Mouse (Mus musculus): ENCODE measurements at regions not wholly inside any gene's neighbourhood (a gene's known extent, or its start where the extent isn't known, plus 50 kb on each side); places are given as distances from the start of the nearest gene placed in this dataset.

DNA sequence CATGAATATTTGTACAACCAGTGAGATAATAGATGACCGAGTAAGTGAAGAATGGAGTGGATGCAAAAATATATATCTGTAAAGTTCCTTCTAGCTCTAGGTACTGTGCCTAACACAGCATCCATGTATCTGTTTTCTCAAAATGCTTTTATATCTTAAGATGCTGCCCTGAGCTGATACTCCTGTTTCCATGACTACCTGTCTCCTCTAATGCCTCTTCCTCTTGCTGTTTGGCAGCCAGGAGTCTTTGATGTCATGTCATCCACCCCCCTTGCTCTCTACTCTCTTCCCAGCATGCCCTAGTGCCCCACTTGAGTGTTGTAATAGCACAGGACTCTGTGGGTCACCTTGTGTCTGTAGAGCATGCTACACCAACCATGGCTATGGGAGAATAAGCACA lies 95.2 kb upstream of the Id4 start:
- no peak for ATAC-seq (ENCODE audit: low read depth)

DNA sequence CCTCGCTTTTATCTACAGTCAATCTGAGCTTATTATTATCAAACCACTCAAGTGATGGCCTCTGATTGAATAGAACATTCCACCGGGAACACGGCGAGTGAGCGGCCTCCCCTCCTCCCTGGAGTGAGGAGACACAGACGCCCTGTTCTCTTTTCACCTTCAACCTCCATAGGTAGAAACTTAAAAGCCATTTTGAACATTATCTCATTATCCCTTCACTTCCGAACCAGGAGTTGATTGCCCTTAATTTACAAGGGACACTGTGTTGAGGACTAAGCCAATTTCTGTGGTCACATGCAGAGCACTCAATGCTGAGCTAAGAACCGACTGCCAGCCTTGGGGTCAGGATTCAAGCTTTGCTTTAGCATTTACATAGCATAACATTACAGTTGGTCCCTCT lies 93.1 kb upstream of the Id4 start:
- Histone ChIP-seq H3K4me3 (ENCODE audit: low read depth, low read length) (no peak overlapping the region), H3K27me3 (ENCODE audit: control insufficient read depth, insufficient read depth, low read length) (no peaks in the 10 kb centered on the region), H3K9me3 (ENCODE audit: control insufficient read depth, low read length) (no peaks in the 10 kb centered on the region), H3K9ac (replicated peaks; ENCODE audit: low read depth, low read length) (no peak overlapping the region), H3K4me1 (ENCODE audit: control insufficient read depth, insufficient read depth, low read length) (peaks cover 6% of the 10 kb centered on the region), H3K4me2 (ENCODE audit: low read depth, low read length) (no peak overlapping the region), H3K36me3 (ENCODE audit: control insufficient read depth, insufficient read depth, low read length) (no peaks in the 10 kb centered on the region), H3K27ac (ENCODE audit: low read depth, low read length) (no peak overlapping the region)
- WGBS, result 34% methylated on average over 8 of the region's 8 CpGs
- no peak for ATAC-seq (ENCODE audit: low read depth)

More for the DNA sequence above, 95.2 kb upstream of the Id4 start:
- Histone ChIP-seq H3K4me2 (ENCODE audit: low read depth, low read length) (no peak overlapping the region), H3K27ac (ENCODE audit: low read depth, low read length) (no peak overlapping the region), H3K27me3 (ENCODE audit: control insufficient read depth, insufficient read depth, low read length) (no peaks in the 10 kb centered on the region), H3K36me3 (ENCODE audit: control insufficient read depth, insufficient read depth, low read length) (no peaks in the 10 kb centered on the region), H3K9ac (replicated peaks; ENCODE audit: low read depth, low read length) (no peak overlapping the region), H3K4me3 (ENCODE audit: low read depth, low read length) (no peak overlapping the region), H3K4me1 (ENCODE audit: control insufficient read depth, insufficient read depth, low read length) (peaks cover 7% of the 10 kb centered on the region; the same call in 1 of the 2 replicates), H3K9me3 (ENCODE audit: control insufficient read depth, low read length) (no peaks in the 10 kb centered on the region)
- WGBS, result 94% methylated on average over 1 of the region's 1 CpGs

DNA sequence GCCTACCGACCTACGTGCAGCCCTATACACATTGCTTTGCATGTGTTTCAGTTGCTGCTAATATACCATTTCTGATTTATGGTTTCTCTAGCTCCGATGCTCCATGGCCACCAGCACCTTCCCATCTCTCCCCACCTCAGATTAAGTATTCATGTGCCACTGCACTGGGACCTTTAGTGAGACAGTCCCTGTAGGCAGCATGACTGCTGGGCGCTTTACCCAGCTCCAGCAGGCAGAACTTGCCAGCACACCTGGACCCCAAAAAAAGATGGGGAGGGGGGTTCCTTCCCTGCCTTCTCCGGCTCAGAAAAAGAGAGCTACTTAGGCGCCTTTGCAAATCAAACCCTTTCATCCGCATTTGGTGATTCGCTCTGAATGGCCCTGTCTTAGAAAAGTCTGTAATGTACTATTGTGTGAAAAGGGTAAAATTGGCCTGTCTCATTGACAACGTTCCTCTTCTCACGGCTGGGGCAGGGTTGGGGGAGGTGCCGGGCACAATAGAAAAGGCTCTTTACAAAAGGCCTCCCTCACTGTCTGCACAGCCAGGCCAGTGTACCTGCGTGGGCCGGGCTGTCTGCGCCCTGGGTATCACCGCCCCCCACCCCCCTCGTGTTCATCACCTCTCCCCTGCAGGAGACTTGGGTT lies 89.6 kb upstream of the Id4 start:
- 14% methylated on average over 16 of the region's 16 CpGs for WGBS
- no peak for ATAC-seq (ENCODE audit: low read depth)
- Histone ChIP-seq H3K27me3 (ENCODE audit: control insufficient read depth, insufficient read depth, low read length) (no peaks in the 10 kb centered on the region), H3K4me1 (ENCODE audit: control insufficient read depth, insufficient read depth, low read length) (peaks cover 6% of the 10 kb centered on the region), H3K27ac (ENCODE audit: low read depth, low read length) (no peak overlapping the region), H3K9me3 (ENCODE audit: control insufficient read depth, low read length) (no peaks in the 10 kb centered on the region), H3K9ac (replicated peaks; ENCODE audit: low read depth, low read length) (no peak overlapping the region), H3K4me3 (ENCODE audit: low read depth, low read length) (no peak overlapping the region), H3K4me2 (ENCODE audit: low read depth, low read length) (peak overlapping the region; percentile 11; the same call in 1 of the 2 replicates), H3K36me3 (ENCODE audit: control insufficient read depth, insufficient read depth, low read length) (no peaks in the 10 kb centered on the region)

DNA sequence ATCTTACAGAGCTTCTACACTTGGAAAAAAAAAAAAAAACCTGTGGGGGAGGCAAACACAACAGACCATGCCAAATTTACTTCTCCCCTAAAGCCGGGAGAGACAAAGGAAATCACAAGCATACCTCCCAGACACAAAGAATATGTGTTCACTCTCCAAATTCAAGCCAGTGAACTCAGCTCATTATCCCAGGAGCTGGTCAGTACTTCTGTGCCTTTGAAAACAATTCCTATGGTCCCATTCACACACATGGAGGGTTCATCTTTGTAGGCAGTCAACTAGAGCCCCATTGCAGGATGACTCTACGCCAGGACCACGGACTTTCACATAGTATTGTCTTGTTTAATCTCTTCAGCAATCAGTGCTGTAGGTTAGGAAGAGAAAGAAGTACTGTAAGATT lies 89.0 kb upstream of the Id4 start:
- H3K27ac ChIP-seq (ENCODE audit: low read depth, low read length), result no peak overlapping the region
- ATAC-seq (ENCODE audit: low read depth), result no peak
- 18% methylated on average over 3 of the region's 3 CpGs for WGBS
- H3K27me3 ChIP-seq (ENCODE audit: control insufficient read depth, insufficient read depth, low read length), result no peaks in the 10 kb centered on the region
- no peak overlapping the region for H3K9ac ChIP-seq (replicated peaks; ENCODE audit: low read depth, low read length)
- H3K4me2 ChIP-seq (ENCODE audit: low read depth, low read length), result peak overlapping the region; percentile 11; the same call in 1 of the 2 replicates
- no peaks in the 10 kb centered on the region for H3K36me3 ChIP-seq (ENCODE audit: control insufficient read depth, insufficient read depth, low read length)
- peaks cover 6% of the 10 kb centered on the region for H3K4me1 ChIP-seq (ENCODE audit: control insufficient read depth, insufficient read depth, low read length)
- no peaks in the 10 kb centered on the region for H3K9me3 ChIP-seq (ENCODE audit: control insufficient read depth, low read length)
- H3K4me3 ChIP-seq (ENCODE audit: low read depth, low read length), result no peak overlapping the region

DNA sequence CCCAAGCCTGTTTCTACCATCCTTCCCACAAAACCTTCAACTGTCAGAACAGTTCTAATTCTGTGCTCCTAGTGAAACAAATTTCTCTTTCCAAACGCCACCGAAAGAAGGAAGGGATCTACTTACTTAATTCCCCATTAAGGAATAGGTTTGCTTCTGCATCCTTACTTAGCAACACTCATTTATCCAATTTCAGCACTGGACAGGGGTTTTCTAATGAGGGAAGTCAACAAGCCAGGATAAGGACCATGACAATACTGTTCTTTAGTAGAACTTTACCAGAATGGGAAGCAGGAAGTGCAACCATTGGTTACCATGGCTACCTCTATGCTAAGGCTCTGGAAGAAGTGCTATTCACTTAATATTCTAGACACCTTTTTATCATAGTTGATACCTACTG lies 68.6 kb upstream of the Id4 start:
- no peak overlapping the region for H3K27ac ChIP-seq (ENCODE audit: low read depth, low read length)

DNA sequence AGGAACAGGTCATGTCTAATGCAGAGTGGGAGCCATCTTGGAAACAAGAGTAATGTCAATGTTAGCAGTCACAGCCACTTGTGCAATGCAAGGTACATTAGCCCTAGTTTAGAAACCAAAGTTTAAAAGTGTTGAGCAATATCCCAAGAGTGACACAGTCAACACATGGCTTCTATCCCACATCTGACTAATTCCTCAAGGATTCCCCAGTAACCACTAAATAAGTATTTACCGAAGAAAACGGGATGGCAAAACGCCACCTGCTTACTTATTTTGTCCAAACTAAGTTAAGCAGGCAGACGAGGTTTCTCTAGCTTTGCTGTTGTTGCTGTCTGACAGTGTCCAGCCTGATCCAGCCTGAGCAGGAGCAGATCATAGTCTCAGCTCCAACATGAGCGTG lies 67.1 kb upstream of the Id4 start:
- no peak for ATAC-seq (ENCODE audit: low read depth)
- Histone ChIP-seq H3K4me2 (ENCODE audit: low read depth, low read length) (no peak overlapping the region), H3K9me3 (ENCODE audit: control insufficient read depth, low read length) (no peaks in the 10 kb centered on the region), H3K4me1 (ENCODE audit: control insufficient read depth, insufficient read depth, low read length) (no peaks in the 10 kb centered on the region), H3K9ac (replicated peaks; ENCODE audit: low read depth, low read length) (no peak overlapping the region), H3K36me3 (ENCODE audit: control insufficient read depth, insufficient read depth, low read length) (no peaks in the 10 kb centered on the region), H3K27ac (ENCODE audit: low read depth, low read length) (no peak overlapping the region), H3K4me3 (ENCODE audit: low read depth, low read length) (no peak overlapping the region), H3K27me3 (ENCODE audit: control insufficient read depth, insufficient read depth, low read length) (no peaks in the 10 kb centered on the region)
- 87% methylated on average over 5 of the region's 5 CpGs for WGBS

More for the DNA sequence above, 68.6 kb upstream of the Id4 start:
- Histone ChIP-seq H3K36me3 (ENCODE audit: control insufficient read depth, insufficient read depth, low read length) (no peaks in the 10 kb centered on the region), H3K4me2 (ENCODE audit: low read depth, low read length) (no peak overlapping the region), H3K9me3 (ENCODE audit: control insufficient read depth, low read length) (no peaks in the 10 kb centered on the region), H3K27me3 (ENCODE audit: control insufficient read depth, insufficient read depth, low read length) (no peaks in the 10 kb centered on the region), H3K4me3 (ENCODE audit: low read depth, low read length) (no peak overlapping the region), H3K4me1 (ENCODE audit: control insufficient read depth, insufficient read depth, low read length) (no peaks in the 10 kb centered on the region), H3K9ac (replicated peaks; ENCODE audit: low read depth, low read length) (no peak overlapping the region)
- no peak for ATAC-seq (ENCODE audit: low read depth)
- 85% methylated on average over 2 of the region's 2 CpGs for WGBS

DNA sequence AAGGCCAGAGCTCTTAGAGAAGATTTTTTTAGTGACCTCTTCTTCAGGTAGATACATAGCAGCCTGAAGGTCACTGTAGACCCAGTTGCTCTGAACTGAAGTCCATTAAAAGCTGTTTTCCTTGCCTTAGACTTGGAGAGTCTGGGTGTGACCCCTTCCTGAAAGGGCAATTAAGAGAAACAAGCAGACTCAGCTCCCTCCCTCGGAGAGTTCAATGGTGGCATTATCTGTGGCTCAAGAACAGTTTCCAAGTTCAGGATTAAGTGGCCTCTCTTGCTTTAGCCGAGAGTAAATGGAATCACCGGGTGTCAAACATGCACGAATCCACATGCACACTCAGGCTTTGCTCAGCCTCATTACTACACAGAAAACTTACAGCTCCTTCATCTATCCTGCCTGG lies 53.2 kb upstream of the Id4 start:
- Histone ChIP-seq H3K9me3 (ENCODE audit: control insufficient read depth, low read length) (no peaks in the 10 kb centered on the region), H3K36me3 (ENCODE audit: control insufficient read depth, insufficient read depth, low read length) (no peaks in the 10 kb centered on the region), H3K4me1 (ENCODE audit: control insufficient read depth, insufficient read depth, low read length) (no peaks in the 10 kb centered on the region), H3K4me2 (ENCODE audit: low read depth, low read length) (no peak overlapping the region), H3K9ac (replicated peaks; ENCODE audit: low read depth, low read length) (no peak overlapping the region), H3K4me3 (ENCODE audit: low read depth, low read length) (no peak overlapping the region), H3K27me3 (ENCODE audit: control insufficient read depth, insufficient read depth, low read length) (no peaks in the 10 kb centered on the region), H3K27ac (ENCODE audit: low read depth, low read length) (no peak overlapping the region)
- 65% methylated on average over 4 of the region's 4 CpGs for WGBS
- no peak for ATAC-seq (ENCODE audit: low read depth)

Measured in neural tube, embryonic 14.5 days (tissue).